Mouse (Mus musculus): ENCODE results near the gene Plin3.
A peak's percentile ranks its signal among the peaks of the same experiment; 100 is the strongest.

GRCm38 (mm10) chr17:56279481-56280155, 13.1 kb downstream of the Plin3 start:
- TF ChIP-seq CTCF (IDR thresholded peaks at IDR 0.05) (no peak), POLR2A (IDR thresholded peaks at IDR 0.05; ENCODE audit: insufficient read depth, low read depth, low read length) (0 out of 2 replicates have a peak, but pooled peaks have one; percentile 9)

Measured in heart, adult 2 months (tissue).